In the genomic region with DNA sequence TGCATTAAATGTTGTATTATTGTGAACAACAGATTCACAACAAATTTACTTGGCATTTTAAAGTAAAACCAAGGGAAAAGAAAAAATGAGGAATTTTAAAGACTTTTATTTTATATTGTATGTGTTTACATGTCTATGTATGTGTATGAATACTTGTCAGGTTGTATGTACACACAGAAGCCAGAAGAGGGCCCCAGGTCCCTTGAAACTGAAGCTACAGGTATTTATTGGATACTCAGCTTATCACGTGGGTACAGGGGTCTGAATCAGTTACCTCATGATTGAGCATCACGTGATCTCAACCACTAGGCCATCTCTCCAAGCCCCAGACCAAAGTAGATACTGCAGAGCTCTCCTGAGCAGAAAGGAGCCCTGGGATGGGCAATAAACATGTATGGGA, we compare ENCODE assay signal across 22 mouse cellular contexts.
DNase-seq lines count a peak whose midpoint lies in the region; TF ChIP-seq lines count a peak whose summit lies in the region.
"Had no signal": no experiment of that assay in that cellular context is flagged by ENCODE, and none has a peak within 500 bp of the region (broad histone marks: within the 10 kb centered on the region; RNA-seq: fewer than 3 reads in every experiment).

No protein-coding gene starts in this region.

- peaks cover 5% of the 10 kb centered on the region; the same call in 1 of the 2 replicates for H3K4me1 ChIP-seq in heart, adult 2 months (ENCODE audit: control insufficient read depth, insufficient read depth, low read length)
- H3K4me1 ChIP-seq in MEL (ENCODE audit: control insufficient read depth in 1 of 2, insufficient read depth in 2 of 2, low read length in 2 of 2), result no peaks in the 10 kb centered on the region
- H3K4me1 ChIP-seq: forebrain, embryonic 15.5 days; intestine, embryonic 15.5 days; limb, embryonic 15.5 days; midbrain, embryonic 13.5 days; stomach, embryonic 15.5 days had no signal

- TF ChIP-seq RAD21 in MEL (IDR thresholded peaks at IDR 0.05; ENCODE audit: low read depth, low read length), result peak; percentile 13

- H3K9me3 ChIP-seq in MEL (replicated peaks; ENCODE audit: insufficient read depth, low read length), result no peaks in the 10 kb centered on the region
- H3K9me3 ChIP-seq: embryonic facial prominence, embryonic 13.5 days; forebrain, embryonic 15.5 days; intestine, embryonic 15.5 days; kidney, embryonic 15.5 days; limb, embryonic 15.5 days; midbrain, embryonic 13.5 days; stomach, embryonic 15.5 days had no signal

- TF ChIP-seq CTCF in heart, adult 2 months (IDR thresholded peaks at IDR 0.05), result peak; percentile 51
- peak in 1 of 3 experiments; percentile 24; a peak in 2 of 6 replicates for TF ChIP-seq CTCF in MEL (IDR thresholded peaks at IDR 0.05 in 2 of 3, conservative IDR thresholded peaks at IDR 0.05 in 1 of 3; ENCODE audit: control insufficient read depth in 1 of 3, insufficient read depth in 1 of 3, low read depth in 2 of 3, low read length in 3 of 3, poor library complexity in 1 of 3, severe bottlenecking in 1 of 3)

- TF ChIP-seq POLR2A in heart, adult 2 months (IDR thresholded peaks at IDR 0.05; ENCODE audit: insufficient read depth, low read depth, low read length), result no peak
- no peak for TF ChIP-seq POLR2A in MEL (IDR thresholded peaks at IDR 0.05; ENCODE audit: control insufficient read depth in 1 of 2, insufficient read depth in 1 of 2, low read depth in 1 of 2, low read length in 2 of 2, poor library complexity in 1 of 2)

- H3K27me3 ChIP-seq in heart, adult 2 months (ENCODE audit: control insufficient read depth, insufficient read depth, low read length), result no peaks in the 10 kb centered on the region
- H3K27me3 ChIP-seq in MEL (ENCODE audit: control insufficient read depth in 1 of 2, insufficient read depth in 2 of 2, low read length in 2 of 2), result no peaks in the 10 kb centered on the region
- H3K27me3 ChIP-seq: embryonic facial prominence, embryonic 13.5 days; forebrain, embryonic 15.5 days; heart, embryonic 12.5 days; intestine, embryonic 15.5 days; kidney, embryonic 15.5 days; limb, embryonic 15.5 days; midbrain, embryonic 13.5 days; stomach, embryonic 15.5 days had no signal

- H3K27ac ChIP-seq in heart, adult 2 months, result no peak overlapping the region
- no peak overlapping the region for H3K27ac ChIP-seq in MEL (ENCODE audit: control insufficient read depth, low read depth, low read length)
- H3K27ac ChIP-seq: embryonic facial prominence, embryonic 13.5 days; forebrain, embryonic 15.5 days; hindbrain, embryonic 14.5 days; intestine, embryonic 15.5 days; kidney, embryonic 15.5 days; limb, embryonic 15.5 days; midbrain, embryonic 13.5 days; stomach, embryonic 15.5 days had no signal

- intact Hi-C loops in heart, adult 2 months (cut with DNase I), result no loop called here
- intact Hi-C loops in heart, postnatal 14 days (cut with DNase I), result no loop called here

- no peak for TF ChIP-seq EP300 in heart, adult 2 months (IDR thresholded peaks at IDR 0.05; ENCODE audit: insufficient read depth, low read depth, low read length)
- no peak for TF ChIP-seq EP300 in MEL (IDR thresholded peaks at IDR 0.05; ENCODE audit: low read depth in 1 of 2, low read length in 2 of 2)

- 83% methylated on average over 2 of the region's 2 CpGs for WGBS in heart, adult 2 months

- peaks cover 20% of the 10 kb centered on the region for H3K36me3 ChIP-seq in heart, adult 2 months (ENCODE audit: control insufficient read depth, insufficient read depth, low read length)
- H3K36me3 ChIP-seq in MEL (ENCODE audit: control insufficient read depth in 1 of 2, insufficient read depth in 2 of 2, low read length in 2 of 2), result peaks cover 0 to 3% of the 10 kb centered on the region in 2 experiments; a peak in 1 of 4 replicates
- H3K36me3 ChIP-seq: intestine, embryonic 15.5 days had no signal

- H3K4me3 ChIP-seq in heart, adult 2 months, result no peak overlapping the region
- H3K4me3 ChIP-seq in MEL (ENCODE audit: control insufficient read depth in 1 of 2, insufficient read depth in 1 of 2, low read depth in 2 of 2, low read length in 2 of 2), result no peak overlapping the region
- H3K4me3 ChIP-seq: embryonic facial prominence, embryonic 13.5 days; forebrain, embryonic 15.5 days; heart, embryonic 12.5 days; intestine, embryonic 15.5 days; kidney, embryonic 15.5 days; limb, embryonic 15.5 days; midbrain, embryonic 13.5 days; stomach, embryonic 15.5 days had no signal

- H3K9ac ChIP-seq in heart, adult 2 months (ENCODE audit: low read depth, low read length), result no peak overlapping the region
- H3K9ac ChIP-seq in MEL (ENCODE audit: control insufficient read depth, low read depth, low read length, poor library complexity, severe bottlenecking), result no peak overlapping the region
- H3K9ac ChIP-seq: embryonic facial prominence, embryonic 13.5 days; forebrain, embryonic 15.5 days; heart, embryonic 12.5 days; hindbrain, embryonic 14.5 days; intestine, embryonic 15.5 days; kidney, embryonic 15.5 days; limb, embryonic 15.5 days; midbrain, embryonic 13.5 days; stomach, embryonic 15.5 days had no signal

- no peak for DNase-seq in heart, adult 2 months
- no peak for DNase-seq in heart, postnatal 14 days
- DNase-seq in 416B (ENCODE audit: low read depth) (peak; percentile 39), MEL (ENCODE audit: low read depth, low spot score) (peak; percentile 13)
- peak; percentile 28 for DNase-seq in naive thymus-derived CD4-positive, alpha-beta T cell, adult 2 months (ENCODE audit: low read depth)
- DNase-seq in cerebellum, postnatal 36 days, result no peak
- no peak for DNase-seq in urinary bladder, postnatal 36 days (ENCODE audit: low spot score in 2 of 2)
- DNase-seq: adrenal gland, postnatal 25 days; cerebellum, adult 11 months; cerebellum, postnatal 10 days; heart, postnatal 36 days; lung, postnatal 14 days; right cerebral cortex, postnatal 14 days had no signal

- peaks cover 6% of the 10 kb centered on the region for H3K79me2 ChIP-seq in heart, adult 2 months (replicated peaks; ENCODE audit: control insufficient read depth, insufficient read depth, low read length)
- H3K79me2 ChIP-seq in MEL (ENCODE audit: control insufficient read depth, insufficient read depth, low read length, poor library complexity), result no peaks in the 10 kb centered on the region

TF ChIP-seq in MEL, 35 proteins besides CTCF, POLR2A, EP300 and RAD21:
- TF ChIP-seq USF1 (IDR thresholded peaks at IDR 0.05; ENCODE audit: low read depth, low read length) (no peak), JUND (IDR thresholded peaks at IDR 0.05; ENCODE audit: low read depth, low read length) (no peak), HCFC1 (IDR thresholded peaks at IDR 0.05; ENCODE audit: low read depth, low read length) (no peak), ZC3H11A (IDR thresholded peaks at IDR 0.05; ENCODE audit: low read depth, low read length) (peak; percentile 15; the same call in 1 of the 2 replicates)

Comparison
In these comparisons a context has a peak if more than half of its experiments do, and no peak if none do; other contexts are left out.
1. DNase-seq: peak in 416B (single experiment), MEL (single experiment) and naive thymus-derived CD4-positive, alpha-beta T cell, adult 2 months (single experiment); none in heart, adult 2 months (0 of 2), heart, postnatal 14 days (0 of 2), cerebellum, postnatal 36 days (0 of 2) and urinary bladder, postnatal 36 days (0 of 2).